Mouse (Mus musculus): ENCODE data around the gene Tmem106c.

Gene Tmem106c

GRCm38 (mm10) chr15:97954671-97955070 is 9.3 kb upstream of the Tmem106c start:
- DNase-seq, result no peak

- no peak for DNase-seq
These were observed 8.7 kb upstream of the Tmem106c start for GRCm38 (mm10) chr15:97955286-97955685.

GRCm38 (mm10) chr15:97955742-97956141 is 8.3 kb upstream of the Tmem106c start:
- no peak for DNase-seq

GRCm38 (mm10) chr15:97956416-97956815 is 7.6 kb upstream of the Tmem106c start:
- no peak for DNase-seq

- no peak for DNase-seq
These were observed 541 bp upstream of the Tmem106c start for GRCm38 (mm10) chr15:97963329-97963988.

GRCm38 (mm10) chr15:97964836-97965187 is 812 bp downstream of the Tmem106c start:
- no peak for DNase-seq

GRCm38 (mm10) chr15:97965311-97966045 is 1.5 kb downstream of the Tmem106c start:
- no peak for DNase-seq

- peak; percentile 24 for DNase-seq
These were observed 6.3 kb downstream of the Tmem106c start for GRCm38 (mm10) chr15:97970299-97970698.

GRCm38 (mm10) chr15:97972580-97972979 is 8.6 kb downstream of the Tmem106c start:
- DNase-seq, result no peak

- DNase-seq, result no peak
These were observed 9.4 kb downstream of the Tmem106c start for GRCm38 (mm10) chr15:97973248-97974005.

GRCm38 (mm10) chr15:97981560-97981959 is 17.6 kb downstream of the Tmem106c start:
- no peak for DNase-seq

GRCm38 (mm10) chr15:97989544-97989943 is 25.5 kb downstream of the Tmem106c start:
- DNase-seq, result no peak

GRCm38 (mm10) chr15:97990124-97990523 is 26.1 kb downstream of the Tmem106c start:
- no peak for DNase-seq

- no peak for DNase-seq
These were observed 26.7 kb downstream of the Tmem106c start for GRCm38 (mm10) chr15:97990721-97991120.

- no peak for DNase-seq
These were observed 27.4 kb downstream of the Tmem106c start for GRCm38 (mm10) chr15:97991285-97991895.

GRCm38 (mm10) chr15:97992027-97992711 is 28.2 kb downstream of the Tmem106c start:
- peak; percentile 11 for DNase-seq

GRCm38 (mm10) chr15:97992712-97993286 is 28.8 kb downstream of the Tmem106c start:
- peak; percentile 74 for DNase-seq

GRCm38 (mm10) chr15:97996716-97997256 is 32.8 kb downstream of the Tmem106c start:
- DNase-seq, result no peak

- DNase-seq, result no peak
These were observed 35.5 kb downstream of the Tmem106c start for GRCm38 (mm10) chr15:97999546-97999945.

- no peak for DNase-seq
These were observed 36.0 kb downstream of the Tmem106c start for GRCm38 (mm10) chr15:97999991-98000390.

- no peak for DNase-seq
These were observed 37.5 kb downstream of the Tmem106c start for GRCm38 (mm10) chr15:98001321-98002112.
